Mouse (Mus musculus): ENCODE measurements around the gene Bud13. TPM values are rescaled to one million over a fixed set of nuclear protein-coding genes. Genes with fewer than 3 reads are reported as not detected.

Gene Bud13
- polyA plus RNA-seq, 1 experiment: 7.0 TPM

GRCm38 (mm10) chr9:46261131-46261530 lies 21.7 kb upstream of the Bud13 start:
- Histone ChIP-seq H3K36me3 (ENCODE audit: control insufficient read depth, insufficient read depth, low read length) (no peaks in the 10 kb centered on the region), H3K4me1 (ENCODE audit: control insufficient read depth, insufficient read depth, insufficient read length, low read length) (peaks cover 2% of the 10 kb centered on the region), H3K27me3 (ENCODE audit: control insufficient read depth, insufficient read depth, low read length) (no peaks in the 10 kb centered on the region), H3K27ac (ENCODE audit: insufficient read depth, low read depth, low read length) (no peak overlapping the region), H3K4me3 (ENCODE audit: low read depth, low read length) (no peak overlapping the region)
- WGBS: 73% methylated on average over 7 of the region's 7 CpGs
- TF ChIP-seq CTCF (IDR thresholded peaks at IDR 0.05; ENCODE audit: extremely low read depth, insufficient read length, insufficient replicate concordance, low read depth, low read length) (no peak), POLR2A (IDR thresholded peaks at IDR 0.05; ENCODE audit: low read depth, low read length) (no peak)

- H3K4me1 ChIP-seq (ENCODE audit: control insufficient read depth, insufficient read depth, insufficient read length, low read length): peaks cover 6% of the 10 kb centered on the region
- no peaks in the 10 kb centered on the region for H3K27me3 ChIP-seq (ENCODE audit: control insufficient read depth, insufficient read depth, low read length)
- 25% methylated on average over 7 of the region's 7 CpGs for WGBS
- H3K36me3 ChIP-seq (ENCODE audit: control insufficient read depth, insufficient read depth, low read length): no peaks in the 10 kb centered on the region
- no peak within 1 kb of the TSS for H3K27ac ChIP-seq (ENCODE audit: insufficient read depth, low read depth, low read length)
- TF ChIP-seq CTCF (IDR thresholded peaks at IDR 0.05; ENCODE audit: extremely low read depth, insufficient read length, insufficient replicate concordance, low read depth, low read length) (no peak), POLR2A (IDR thresholded peaks at IDR 0.05; ENCODE audit: low read depth, low read length) (no peak)
- no peak within 1 kb of the TSS for H3K4me3 ChIP-seq (ENCODE audit: low read depth, low read length)
Observed at GRCm38 (mm10) chr9:46268343-46268873, 14.4 kb upstream of the Bud13 start, which contains the start of gene Apoa5. Gene Apoa5 (plus strand): TSS chr9:46268633.

GRCm38 (mm10) chr9:46269125-46269524 lies 13.7 kb upstream of the Bud13 start:
- no peak overlapping the region for H3K4me3 ChIP-seq (ENCODE audit: low read depth, low read length)
- peaks cover 10% of the 10 kb centered on the region for H3K4me1 ChIP-seq (ENCODE audit: control insufficient read depth, insufficient read depth, insufficient read length, low read length)
- H3K27me3 ChIP-seq (ENCODE audit: control insufficient read depth, insufficient read depth, low read length): no peaks in the 10 kb centered on the region
- TF ChIP-seq CTCF (IDR thresholded peaks at IDR 0.05; ENCODE audit: extremely low read depth, insufficient read length, insufficient replicate concordance, low read depth, low read length) (no peak), POLR2A (IDR thresholded peaks at IDR 0.05; ENCODE audit: low read depth, low read length) (no peak)
- H3K27ac ChIP-seq (ENCODE audit: insufficient read depth, low read depth, low read length): no peak overlapping the region
- H3K36me3 ChIP-seq (ENCODE audit: control insufficient read depth, insufficient read depth, low read length): no peaks in the 10 kb centered on the region
- WGBS: 94% methylated on average over 5 of the region's 5 CpGs

GRCm38 (mm10) chr9:46270782-46271181 lies 12.0 kb upstream of the Bud13 start:
- peaks cover 6% of the 10 kb centered on the region for H3K36me3 ChIP-seq (ENCODE audit: control insufficient read depth, insufficient read depth, low read length)
- no peak overlapping the region for H3K27ac ChIP-seq (ENCODE audit: insufficient read depth, low read depth, low read length)
- 95% methylated on average over 4 of the region's 4 CpGs for WGBS
- no peak overlapping the region for H3K4me3 ChIP-seq (ENCODE audit: low read depth, low read length)
- no peaks in the 10 kb centered on the region for H3K27me3 ChIP-seq (ENCODE audit: control insufficient read depth, insufficient read depth, low read length)
- H3K4me1 ChIP-seq (ENCODE audit: control insufficient read depth, insufficient read depth, insufficient read length, low read length): peaks cover 10% of the 10 kb centered on the region
- TF ChIP-seq POLR2A (IDR thresholded peaks at IDR 0.05; ENCODE audit: low read depth, low read length) (no peak), CTCF (IDR thresholded peaks at IDR 0.05; ENCODE audit: extremely low read depth, insufficient read length, insufficient replicate concordance, low read depth, low read length) (no peak)

GRCm38 (mm10) chr9:46272070-46272469 lies 10.7 kb upstream of the Bud13 start:
- no peaks in the 10 kb centered on the region for H3K27me3 ChIP-seq (ENCODE audit: control insufficient read depth, insufficient read depth, low read length)
- no peak overlapping the region for H3K4me3 ChIP-seq (ENCODE audit: low read depth, low read length)
- peaks cover 18% of the 10 kb centered on the region for H3K36me3 ChIP-seq (ENCODE audit: control insufficient read depth, insufficient read depth, low read length)
- no peak overlapping the region for H3K27ac ChIP-seq (ENCODE audit: insufficient read depth, low read depth, low read length)
- WGBS: 72% methylated on average over 9 of the region's 9 CpGs
- TF ChIP-seq CTCF (IDR thresholded peaks at IDR 0.05; ENCODE audit: extremely low read depth, insufficient read length, insufficient replicate concordance, low read depth, low read length) (no peak), POLR2A (IDR thresholded peaks at IDR 0.05; ENCODE audit: low read depth, low read length) (no peak)
- peaks cover 7% of the 10 kb centered on the region; the same call in 1 of the 2 replicates for H3K4me1 ChIP-seq (ENCODE audit: control insufficient read depth, insufficient read depth, insufficient read length, low read length)

GRCm38 (mm10) chr9:46272677-46273454 lies 9.9 kb upstream of the Bud13 start, which contains the start of gene Zpr1:
Gene Zpr1 (plus strand): TSS chr9:46273064.
- TF ChIP-seq POLR2A (IDR thresholded peaks at IDR 0.05; ENCODE audit: low read depth, low read length) (0 out of 2 replicates have a peak, but pooled peaks have one; percentile 32), CTCF (IDR thresholded peaks at IDR 0.05; ENCODE audit: extremely low read depth, insufficient read length, insufficient replicate concordance, low read depth, low read length) (peak; percentile 51; the same call in 1 of the 2 replicates)
- peak within 1 kb of the TSS; percentile 34; the same call in 1 of the 2 replicates for H3K27ac ChIP-seq (ENCODE audit: insufficient read depth, low read depth, low read length)
- no peaks in the 10 kb centered on the region for H3K27me3 ChIP-seq (ENCODE audit: control insufficient read depth, insufficient read depth, low read length)
- H3K36me3 ChIP-seq (ENCODE audit: control insufficient read depth, insufficient read depth, low read length): peaks cover 24% of the 10 kb centered on the region
- 3% methylated on average over 45 of the region's 45 CpGs for WGBS
- peak within 1 kb of the TSS; percentile 88 for H3K4me3 ChIP-seq (ENCODE audit: low read depth, low read length)
- peaks cover 7% of the 10 kb centered on the region; the same call in 1 of the 2 replicates for H3K4me1 ChIP-seq (ENCODE audit: control insufficient read depth, insufficient read depth, insufficient read length, low read length)

GRCm38 (mm10) chr9:46274494-46274893 lies 8.3 kb upstream of the Bud13 start:
- Histone ChIP-seq H3K4me3 (ENCODE audit: low read depth, low read length) (no peak overlapping the region; the same call in 1 of the 2 replicates), H3K27ac (ENCODE audit: insufficient read depth, low read depth, low read length) (no peak overlapping the region), H3K36me3 (ENCODE audit: control insufficient read depth, insufficient read depth, low read length) (peaks cover 26% of the 10 kb centered on the region), H3K27me3 (ENCODE audit: control insufficient read depth, insufficient read depth, low read length) (no peaks in the 10 kb centered on the region), H3K4me1 (ENCODE audit: control insufficient read depth, insufficient read depth, insufficient read length, low read length) (peaks cover 5% of the 10 kb centered on the region; the same call in 1 of the 2 replicates)
- no peak for TF ChIP-seq POLR2A (IDR thresholded peaks at IDR 0.05; ENCODE audit: low read depth, low read length)
- no peak for TF ChIP-seq CTCF (IDR thresholded peaks at IDR 0.05; ENCODE audit: extremely low read depth, insufficient read length, insufficient replicate concordance, low read depth, low read length)
- WGBS: 88% methylated on average over 9 of the region's 9 CpGs

Measured in small intestine, adult 2 months (tissue).